Mouse (Mus musculus) intestine, embryonic 15.5 days (tissue): ENCODE measurements around the gene Cox6b2. TPM values are rescaled to one million over a fixed set of nuclear protein-coding genes. Genes with fewer than 3 reads are reported as not detected.
A peak's percentile ranks its signal among the peaks of the same experiment; 100 is the strongest.

Experiments
- ATAC-seq: fragments of 200-750 bp; cut with Nextera tagmentation; 2 replicates; pipeline ENCODE4 v1.8.0; 2017; ENCODE audit warnings: moderate TSS enrichment, moderate library complexity
- H3K27ac ChIP-seq: fragments of 300-500 bp; sonication (generic); 2 replicates; pipeline ENCODE4 v1.5.1; 2015; ENCODE audit warnings: mild to moderate bottlenecking, inconsistent platforms
- H3K27me3 ChIP-seq: fragments of 300-500 bp; sonication (generic); replicated peaks from 2 replicates; pipeline ENCODE4 v1.6.1; 2015; ENCODE audit warnings: inconsistent platforms
- H3K36me3 ChIP-seq: fragments of 300-500 bp; sonication (generic); 2 replicates; pipeline ENCODE4 v1.6.1; 2015; ENCODE audit warnings: inconsistent platforms
- H3K4me1 ChIP-seq: fragments of 300-500 bp; sonication (generic); replicated peaks from 2 replicates; pipeline ENCODE4 v1.6.1; 2015; ENCODE audit warnings: inconsistent platforms
- H3K4me2 ChIP-seq: fragments of 300-500 bp; sonication (generic); replicated peaks from 2 replicates; pipeline ENCODE4 v1.6.1; 2015; ENCODE audit warnings: mild to moderate bottlenecking, inconsistent platforms
- H3K4me3 ChIP-seq: fragments of 300-500 bp; sonication (generic); replicated peaks from 2 replicates; pipeline ENCODE4 v1.5.1; 2015; ENCODE audit warnings: inconsistent platforms
- H3K9ac ChIP-seq: fragments of 300-500 bp; sonication (generic); 2 replicates; pipeline ENCODE4 v1.6.1; 2015; ENCODE audit warnings: inconsistent platforms
- H3K9me3 ChIP-seq: fragments of 300-500 bp; sonication (generic); 2 replicates; pipeline ENCODE4 v1.6.1; 2016; ENCODE audit warnings: inconsistent platforms
- WGBS: fragments of 180-500 bp; shearing (Covaris S2); methylation state at CpG from one replicate; pipeline ENCODE4 v1.1.7; 2015; 5-methylcytosine and 5-hydroxymethylcytosine counted together
- polyA plus RNA-seq: library from polyadenylated mRNA; unstranded; fragments of >200 nt; fragmentation: Nextera tagmentation; extraction: Ambion mirVana; gene quantifications from 2 replicates; pipeline ENCODE4 v1.2.1, GENCODE M21; 2015

The Cox6b2 gene
- polyA plus RNA-seq, 1 experiment from 2014 or later: 53.0 TPM

DNA sequence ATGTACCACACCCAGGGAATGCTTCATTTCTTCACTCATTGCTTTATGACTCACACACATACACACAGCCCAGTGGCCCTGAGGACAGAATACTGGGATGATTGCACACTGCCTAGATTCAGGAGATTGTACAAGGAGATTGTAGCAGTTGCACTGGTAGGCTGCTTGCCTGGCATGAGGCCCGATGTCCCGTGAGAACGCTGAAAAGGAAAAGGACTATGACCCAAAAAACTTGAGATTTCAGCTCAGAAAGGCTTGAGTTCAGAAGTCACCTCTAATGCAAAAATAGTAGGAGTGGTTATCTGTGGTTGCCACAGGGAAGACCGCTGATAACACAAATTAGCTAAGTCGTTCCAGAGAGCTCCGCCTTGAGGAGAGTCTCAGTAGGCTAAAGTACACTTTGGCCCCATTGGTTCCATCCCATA, 19.9 kb downstream of the Cox6b2 start:
- WGBS: 39% methylated on average over 6 of the region's 6 CpGs
- peak; percentile 97 for ATAC-seq

DNA sequence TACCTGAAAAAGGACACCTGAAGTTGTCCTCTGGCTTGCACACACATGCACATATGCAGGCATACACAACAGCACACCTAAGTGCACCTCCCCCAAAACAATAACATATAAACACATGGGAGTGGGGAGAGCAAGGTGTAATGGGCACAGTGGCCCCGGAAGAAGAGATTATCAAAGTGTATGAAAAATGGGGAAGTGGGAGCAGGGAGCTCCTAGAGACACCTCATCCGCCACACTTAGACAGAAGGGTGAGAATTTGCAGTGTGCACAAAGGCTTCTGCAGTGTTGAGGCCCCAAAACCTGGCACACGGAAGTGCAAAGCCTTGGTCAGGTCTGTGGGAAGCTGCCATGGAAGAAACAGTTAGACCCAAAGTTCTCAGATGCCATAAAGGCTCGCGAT, 21.8 kb downstream of the Cox6b2 start:
- H3K36me3 ChIP-seq: no peaks in the 10 kb centered on the region
- no peak overlapping the region for H3K27ac ChIP-seq
- no peaks in the 10 kb centered on the region for H3K27me3 ChIP-seq
- H3K9ac ChIP-seq: no peak overlapping the region
- no peak overlapping the region for H3K4me2 ChIP-seq
- no peak overlapping the region for H3K4me3 ChIP-seq
- ATAC-seq: no peak
- no peaks in the 10 kb centered on the region for H3K9me3 ChIP-seq
- no peaks in the 10 kb centered on the region for H3K4me1 ChIP-seq
- WGBS: 79% methylated on average over 5 of the region's 5 CpGs

More for the DNA sequence above, 19.9 kb downstream of the Cox6b2 start:
- Histone ChIP-seq H3K4me2 (no peak overlapping the region), H3K9ac (no peak overlapping the region), H3K27me3 (no peaks in the 10 kb centered on the region), H3K27ac (peak overlapping the region; percentile 48; the same call in 1 of the 2 replicates), H3K36me3 (no peaks in the 10 kb centered on the region), H3K4me3 (no peak overlapping the region), H3K4me1 (no peaks in the 10 kb centered on the region), H3K9me3 (no peaks in the 10 kb centered on the region)

DNA sequence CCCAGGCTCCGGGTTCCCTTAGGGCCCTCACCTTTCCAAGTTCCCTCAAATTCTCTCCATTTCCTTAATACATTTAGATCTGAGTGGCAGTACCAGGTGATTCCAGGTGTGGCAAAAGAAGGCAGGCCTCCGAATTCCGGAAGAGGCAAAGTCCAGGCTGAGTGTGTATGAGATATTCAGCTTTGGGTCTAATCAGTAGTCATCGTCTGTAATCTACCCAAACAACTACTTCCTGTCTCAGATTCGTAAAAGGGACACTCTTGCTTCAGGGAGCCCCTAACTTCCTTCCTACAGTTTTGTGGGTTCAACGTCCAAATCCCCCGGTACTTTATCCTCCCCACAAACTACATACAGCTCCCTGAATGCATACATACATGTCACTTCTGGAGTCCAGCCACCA, 27.7 kb downstream of the Cox6b2 start, which contains the start of gene Tmem150b:
Gene Tmem150b (minus strand): TSS at position 81 of the 400 bp plus-strand sequence.
- peak within 1 kb of the TSS; percentile 32 for H3K4me3 ChIP-seq
- H3K4me1 ChIP-seq: peaks cover 5% of the 10 kb centered on the region
- peak within 1 kb of the TSS; percentile 64 for H3K4me2 ChIP-seq
- H3K9me3 ChIP-seq: no peaks in the 10 kb centered on the region
- H3K9ac ChIP-seq: peak within 1 kb of the TSS; percentile 15
- H3K27ac ChIP-seq: peak within 1 kb of the TSS; percentile 61
- 53% methylated on average over 7 of the region's 7 CpGs for WGBS
- no peaks in the 10 kb centered on the region for H3K27me3 ChIP-seq
- peak; percentile 82 for ATAC-seq
- H3K36me3 ChIP-seq: no peaks in the 10 kb centered on the region

DNA sequence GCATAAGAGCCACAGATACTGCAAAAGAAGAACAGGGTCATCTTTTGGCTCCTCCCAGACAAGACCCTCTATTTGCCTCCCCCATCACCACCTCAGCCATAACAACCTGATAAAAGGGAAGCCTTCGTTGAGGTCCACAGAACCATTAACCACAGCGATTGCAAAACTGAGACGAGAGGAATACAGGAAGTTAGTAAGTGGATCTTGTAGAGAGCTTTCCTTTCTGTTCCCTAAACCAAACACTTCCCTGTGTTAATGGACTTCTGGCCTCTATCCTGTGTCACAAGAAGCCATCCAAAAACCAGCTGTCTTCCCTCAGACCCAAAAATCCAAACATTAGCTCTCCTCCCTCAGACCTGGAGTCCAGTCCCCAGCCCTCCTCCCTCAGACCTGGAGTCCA, 28.5 kb downstream of the Cox6b2 start:
- Histone ChIP-seq H3K27ac (peak overlapping the region; percentile 61), H3K4me3 (peak overlapping the region; percentile 32)
- WGBS: 27% methylated on average over 3 of the region's 3 CpGs

DNA sequence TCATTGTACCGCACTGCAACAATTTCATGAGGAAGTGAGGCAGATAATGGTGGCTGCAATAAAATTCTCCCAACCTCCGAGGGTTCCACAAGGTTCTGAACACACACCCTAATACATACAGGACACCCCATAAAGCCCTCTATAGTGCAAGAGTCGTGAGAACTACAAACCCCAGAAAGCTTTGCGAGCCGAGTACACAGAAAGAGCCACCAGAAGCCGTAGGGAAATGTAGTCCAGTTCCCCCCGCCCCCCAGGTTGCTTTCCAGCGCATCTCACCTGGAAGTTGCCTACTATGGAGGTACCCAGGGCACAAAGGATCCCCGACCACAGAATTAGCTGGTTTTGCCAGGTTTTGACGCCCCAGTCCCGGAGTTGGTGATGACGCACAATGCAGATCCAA, 29.4 kb downstream of the Cox6b2 start:
- peak; percentile 36; the same call in 1 of the 2 replicates for ATAC-seq
- peaks cover 5% of the 10 kb centered on the region for H3K4me1 ChIP-seq
- no peaks in the 10 kb centered on the region for H3K36me3 ChIP-seq
- H3K4me3 ChIP-seq: peak overlapping the region; percentile 32
- no peaks in the 10 kb centered on the region for H3K9me3 ChIP-seq
- H3K9ac ChIP-seq: no peak overlapping the region
- no peaks in the 10 kb centered on the region for H3K27me3 ChIP-seq
- peak overlapping the region; percentile 61; the same call in 1 of the 2 replicates for H3K27ac ChIP-seq
- WGBS: 32% methylated on average over 12 of the region's 12 CpGs
- H3K4me2 ChIP-seq: peak overlapping the region; percentile 64

More for the DNA sequence above, 28.5 kb downstream of the Cox6b2 start:
- Histone ChIP-seq H3K9ac (peak overlapping the region; percentile 15), H3K36me3 (no peaks in the 10 kb centered on the region), H3K9me3 (no peaks in the 10 kb centered on the region), H3K4me2 (peak overlapping the region; percentile 64), H3K27me3 (no peaks in the 10 kb centered on the region), H3K4me1 (peaks cover 5% of the 10 kb centered on the region)
- ATAC-seq: peak; percentile 16

DNA sequence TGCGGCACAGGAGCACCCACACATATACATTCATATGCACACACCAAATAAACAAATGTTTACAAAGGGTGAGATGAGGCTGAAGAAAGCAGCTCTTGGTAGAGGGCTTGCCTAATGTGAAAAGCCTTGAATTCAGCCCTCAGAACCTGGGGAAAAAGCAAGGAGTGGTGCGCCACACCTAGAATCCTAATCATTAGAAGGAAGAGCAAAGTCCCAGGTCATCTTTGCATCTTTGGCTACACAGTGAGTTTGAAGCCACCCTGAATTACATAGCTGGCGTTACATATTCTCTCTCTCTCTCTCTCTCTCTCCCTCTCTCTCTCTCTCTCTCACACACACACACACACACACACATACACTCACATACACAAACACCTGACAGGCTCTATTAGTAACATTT, 33.6 kb downstream of the Cox6b2 start:
- Histone ChIP-seq H3K27me3 (no peaks in the 10 kb centered on the region), H3K4me2 (no peak overlapping the region), H3K9ac (no peak overlapping the region), H3K9me3 (no peaks in the 10 kb centered on the region), H3K27ac (no peak overlapping the region), H3K4me1 (peaks cover 5% of the 10 kb centered on the region; the same call in 1 of the 2 replicates), H3K36me3 (0 out of 2 replicates have a peak, but pooled peaks cover 2% of the 10 kb centered on the region), H3K4me3 (no peak overlapping the region)
- peak; percentile 51; the same call in 1 of the 2 replicates for ATAC-seq
- WGBS: 82% methylated on average over 3 of the region's 3 CpGs

DNA sequence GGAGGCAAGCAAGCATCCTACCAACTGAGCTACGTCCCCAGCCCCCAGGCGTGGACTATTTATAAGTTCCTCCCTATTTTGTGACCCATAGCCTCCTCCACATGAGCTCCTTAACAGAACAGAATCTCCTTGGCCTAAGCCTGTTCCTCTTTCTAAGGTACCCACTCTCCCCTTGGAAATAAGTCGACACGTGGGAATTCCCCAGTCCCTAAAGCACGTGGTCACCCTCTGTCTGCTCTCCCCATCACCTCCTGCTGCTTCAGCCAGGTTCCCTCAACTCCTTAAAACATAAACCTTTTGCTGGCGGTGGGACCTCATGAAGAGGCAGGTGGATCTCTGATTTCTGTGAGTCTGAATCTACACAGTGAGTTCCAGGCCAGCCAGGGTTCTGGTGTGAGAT, 35.9 kb downstream of the Cox6b2 start:
- Histone ChIP-seq H3K4me3 (no peak overlapping the region), H3K27me3 (no peaks in the 10 kb centered on the region), H3K4me2 (no peak overlapping the region), H3K27ac (no peak overlapping the region), H3K36me3 (peaks cover 14% of the 10 kb centered on the region; the same call in 1 of the 2 replicates), H3K9ac (no peak overlapping the region), H3K4me1 (no peaks in the 10 kb centered on the region), H3K9me3 (no peaks in the 10 kb centered on the region)
- no peak for ATAC-seq
- 71% methylated on average over 6 of the region's 6 CpGs for WGBS

DNA sequence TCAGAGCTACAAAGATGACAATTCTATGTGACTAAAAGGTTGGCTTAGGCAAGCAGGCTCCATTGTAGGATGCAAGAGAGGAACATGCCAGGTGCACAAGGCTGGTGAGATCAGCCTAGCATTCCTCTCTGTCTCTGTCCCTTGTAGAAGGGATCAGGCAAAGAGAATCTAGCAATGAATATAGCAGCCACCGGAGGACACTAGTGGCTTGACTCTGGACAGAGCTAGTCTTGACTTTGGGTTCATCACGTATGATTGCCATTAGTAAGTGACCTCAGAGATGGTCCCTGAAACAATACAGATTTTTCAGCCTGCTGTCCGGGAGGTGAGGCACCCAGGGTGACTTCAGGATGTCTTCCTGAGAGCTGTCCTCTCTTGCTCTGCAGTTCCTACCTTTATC, 40.3 kb downstream of the Cox6b2 start:
- 88% methylated on average over 3 of the region's 3 CpGs for WGBS
- ATAC-seq: no peak

DNA sequence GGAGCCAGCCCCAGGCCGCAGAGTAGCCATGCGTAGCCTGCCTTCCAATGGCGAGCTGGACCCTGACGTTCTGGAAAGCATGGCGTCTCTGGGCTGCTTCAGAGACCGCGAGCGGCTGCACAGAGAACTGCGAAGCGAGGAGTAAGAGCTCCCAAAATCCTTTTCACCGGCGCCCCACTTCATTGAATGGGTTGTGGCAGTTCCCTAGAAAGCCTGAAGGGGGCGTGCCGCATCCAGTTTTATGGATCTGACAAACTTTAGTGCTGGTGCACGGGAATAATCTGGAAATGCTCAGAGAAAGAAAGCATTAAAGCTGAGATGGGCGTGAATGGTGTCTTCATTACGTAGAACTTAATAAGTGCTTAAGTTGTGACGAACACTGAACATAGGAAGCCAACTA, 47.8 kb downstream of the Cox6b2 start:
- no peak for ATAC-seq
- Histone ChIP-seq H3K9ac (no peak overlapping the region), H3K9me3 (no peaks in the 10 kb centered on the region), H3K27me3 (no peaks in the 10 kb centered on the region), H3K4me2 (no peak overlapping the region), H3K36me3 (peaks cover 9% of the 10 kb centered on the region; the same call in 1 of the 2 replicates), H3K4me1 (no peaks in the 10 kb centered on the region), H3K4me3 (no peak overlapping the region), H3K27ac (no peak overlapping the region)
- 55% methylated on average over 18 of the region's 18 CpGs for WGBS

More for the DNA sequence above, 40.3 kb downstream of the Cox6b2 start:
- Histone ChIP-seq H3K4me1 (no peaks in the 10 kb centered on the region), H3K4me2 (no peak overlapping the region), H3K4me3 (no peak overlapping the region), H3K9ac (no peak overlapping the region), H3K27ac (no peak overlapping the region), H3K27me3 (no peaks in the 10 kb centered on the region), H3K9me3 (no peaks in the 10 kb centered on the region), H3K36me3 (peaks cover 30% of the 10 kb centered on the region)

DNA sequence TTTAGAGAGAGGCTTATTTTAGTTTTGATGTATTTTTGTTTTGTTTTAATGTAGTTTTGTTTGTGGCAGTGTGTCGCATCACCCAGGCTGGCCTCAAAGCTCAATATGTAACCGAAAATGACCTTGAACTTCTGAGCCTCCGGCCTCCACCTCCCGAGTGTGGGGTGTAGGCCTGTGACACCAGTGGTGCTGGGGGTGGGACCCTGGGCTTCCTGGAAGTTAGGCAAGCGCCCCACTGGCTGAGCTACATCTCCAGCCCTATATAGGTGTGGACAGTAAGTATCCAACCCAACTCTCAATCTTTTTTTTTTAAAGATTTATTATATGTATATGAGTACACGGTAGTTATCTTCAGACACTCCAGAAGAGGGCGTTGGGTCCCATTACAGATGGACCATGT, 49.7 kb downstream of the Cox6b2 start:
- WGBS: 88% methylated on average over 7 of the region's 7 CpGs
- Histone ChIP-seq H3K4me1 (no peaks in the 10 kb centered on the region), H3K4me3 (no peak overlapping the region), H3K27me3 (no peaks in the 10 kb centered on the region), H3K9me3 (no peaks in the 10 kb centered on the region), H3K4me2 (no peak overlapping the region), H3K27ac (no peak overlapping the region), H3K9ac (no peak overlapping the region), H3K36me3 (peaks cover 3% of the 10 kb centered on the region; the same call in 1 of the 2 replicates)
- no peak for ATAC-seq

DNA sequence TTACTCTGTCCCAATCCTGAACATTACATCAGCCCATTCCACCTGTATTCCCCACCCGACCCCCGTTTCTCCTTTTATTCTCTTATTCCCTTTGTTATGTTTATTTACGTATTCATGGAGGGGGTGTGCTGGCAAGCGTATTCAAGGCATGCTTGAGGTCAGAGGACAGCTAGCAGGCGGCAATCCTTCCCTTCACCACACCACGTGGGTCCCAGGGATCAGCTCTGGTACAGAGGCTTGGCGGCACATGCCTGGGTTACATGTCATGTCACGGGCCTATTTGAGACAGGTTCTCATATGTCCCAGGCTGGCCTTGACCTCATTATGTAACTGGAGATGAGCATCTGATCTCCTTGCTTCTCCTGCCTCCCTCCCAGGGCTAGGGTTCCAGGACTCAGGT, 50.6 kb downstream of the Cox6b2 start:
- 64% methylated on average over 8 of the region's 8 CpGs for WGBS
- Histone ChIP-seq H3K4me2 (no peak overlapping the region), H3K9me3 (no peaks in the 10 kb centered on the region), H3K4me1 (no peaks in the 10 kb centered on the region), H3K9ac (no peak overlapping the region), H3K36me3 (no peaks in the 10 kb centered on the region), H3K27me3 (no peaks in the 10 kb centered on the region), H3K27ac (no peak overlapping the region), H3K4me3 (no peak overlapping the region)
- no peak for ATAC-seq
